Mouse (Mus musculus): ENCODE results near the gene Slc35g1.

DNA sequence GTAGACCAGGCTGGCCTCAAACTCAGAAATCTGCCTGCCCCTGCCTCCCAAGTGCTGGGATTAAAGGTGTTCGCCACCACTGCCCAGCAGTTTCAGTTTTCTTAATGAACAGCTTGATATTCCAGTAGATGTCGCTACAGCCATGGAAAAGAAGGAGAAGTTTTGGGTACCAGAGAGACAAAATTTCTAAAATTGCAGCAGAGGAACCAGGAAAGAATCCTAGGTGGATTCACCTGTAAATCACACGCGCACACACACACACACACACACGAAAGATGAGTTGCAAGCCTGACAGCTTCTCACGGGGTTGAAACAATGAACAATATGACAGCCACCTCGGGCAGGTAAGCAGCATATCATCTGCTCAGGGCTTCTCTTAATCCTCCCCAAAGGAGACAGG, 28.1 kb downstream of the Slc35g1 start:
- no peak for TF ChIP-seq CTCF (IDR thresholded peaks at IDR 0.05; ENCODE audit: low read depth, low read length)
- no peak for TF ChIP-seq POLR2AphosphoS5 (IDR thresholded peaks at IDR 0.05; ENCODE audit: insufficient replicate concordance, low read depth, low read length)
- no peak for TF ChIP-seq GATA1 (IDR thresholded peaks at IDR 0.05; ENCODE audit: borderline replicate concordance, low read length)
- no peak for TF ChIP-seq TAL1 (conservative IDR thresholded peaks at IDR 0.05; ENCODE audit: low read depth, low read length)
